Mouse (Mus musculus) brain, embryonic 14.5 days (tissue): ENCODE measurements at regions not wholly inside any gene's neighbourhood (a gene's known extent, or its start where the extent isn't known, plus 50 kb on each side); places are given as distances from the start of the nearest gene placed in this dataset.

Experiments
- CTCF ChIP-seq: fragments of 200-500 bp; IDR thresholded peaks from 2 replicates; pipeline ENCODE4 v1.5.1; 2012; ENCODE audit warnings: inconsistent platforms, mild to moderate bottlenecking, moderate library complexity, borderline replicate concordance; ENCODE audit not compliant: insufficient read depth, insufficient read length; ENCODE audit errors: extremely low read depth
- POLR2A ChIP-seq: fragments of 200-500 bp; IDR thresholded peaks from 2 replicates; pipeline ENCODE4 v1.6.1; 2012; ENCODE audit warnings: mild to moderate bottlenecking, inconsistent platforms, borderline replicate concordance; ENCODE audit not compliant: poor library complexity, insufficient read depth, insufficient read length, severe bottlenecking; ENCODE audit errors: extremely low read depth

DNA sequence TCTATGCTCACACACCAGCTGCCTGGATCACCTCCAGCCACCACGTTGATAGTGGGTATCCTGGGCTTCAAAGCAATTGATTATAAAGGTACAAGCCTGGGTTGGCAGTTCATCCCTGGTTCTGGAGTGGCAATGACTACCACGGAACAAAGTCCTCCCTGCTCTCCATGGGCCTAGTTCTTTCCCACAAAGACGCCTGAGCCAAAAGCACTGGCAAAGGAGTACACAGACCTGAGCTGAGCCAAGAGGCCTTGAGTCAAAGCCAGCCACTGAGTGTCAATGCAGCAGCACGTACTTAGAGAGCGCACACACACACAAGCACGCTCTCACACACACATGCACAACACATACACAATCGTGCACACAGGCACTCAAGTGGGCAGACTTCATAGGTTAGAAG, 54.6 kb upstream of the Dio3 start:
- TF ChIP-seq POLR2A = no peak
- TF ChIP-seq CTCF = no peak
